8 mouse cellular contexts compared by ENCODE assay signal in the genomic region with DNA sequence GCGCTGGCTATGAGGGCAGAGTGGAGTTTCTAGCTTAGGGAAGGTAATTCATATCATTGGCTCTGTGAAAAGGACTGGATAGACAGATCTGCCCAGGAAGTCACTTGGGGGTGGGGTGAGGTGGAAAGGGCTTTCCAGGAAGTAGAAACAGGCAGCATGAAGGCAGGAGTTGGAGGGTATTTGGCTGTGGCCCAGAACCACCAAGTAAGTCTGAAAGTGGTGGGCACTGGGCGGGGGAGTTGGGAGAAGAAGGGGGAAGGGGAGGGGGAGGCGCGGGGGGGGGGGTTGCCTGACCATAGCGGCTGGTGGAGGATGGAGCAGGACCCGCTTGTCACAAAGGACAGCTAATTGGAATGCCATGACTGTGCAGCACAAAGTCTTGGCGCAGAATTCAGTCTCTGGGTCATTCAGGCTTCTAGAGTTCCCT. TPM values are rescaled to one million over a fixed set of nuclear protein-coding genes. Genes with fewer than 3 reads are reported as not detected.
DNase-seq lines count a peak whose midpoint lies in the region; ATAC-seq and TF ChIP-seq lines count a peak whose summit lies in the region.

No protein-coding gene starts in this region.

- H3K4me1 ChIP-seq in ES-Bruce4 (ENCODE audit: control insufficient read depth, insufficient read depth, low read length), result peaks cover 2% of the 10 kb centered on the region
- H3K4me1 ChIP-seq in forebrain, embryonic 13.5 days, result peaks cover 17% of the 10 kb centered on the region; the same call in 1 of the 2 replicates

- peak overlapping the region; percentile 79 for H3K4me3 ChIP-seq in ES-Bruce4 (ENCODE audit: low read depth, low read length)
- H3K4me3 ChIP-seq in forebrain, embryonic 13.5 days, result peak overlapping the region; percentile 48
- H3K4me3 ChIP-seq in macrophage (ENCODE audit: inconsistent target), result peak overlapping the region; percentile 96

- no peaks in the 10 kb centered on the region for H3K9me3 ChIP-seq in ES-Bruce4 (replicated peaks; ENCODE audit: control insufficient read depth, insufficient read depth, low read length, poor library complexity, severe bottlenecking)
- H3K9me3 ChIP-seq in forebrain, embryonic 13.5 days (replicated peaks), result no peaks in the 10 kb centered on the region

- H3K4me2 ChIP-seq in forebrain, embryonic 13.5 days, result peak overlapping the region; percentile 78

- TF ChIP-seq POLR2A in ES-Bruce4 (IDR thresholded peaks at IDR 0.05; ENCODE audit: insufficient read depth, low read length), result no peak

- peaks cover 49% of the 10 kb centered on the region for H3K79me2 ChIP-seq in macrophage (ENCODE audit: inconsistent target)

- no peaks in the 10 kb centered on the region for H3K36me3 ChIP-seq in ES-Bruce4 (ENCODE audit: control insufficient read depth, insufficient read depth, low read length, poor library complexity, severe bottlenecking)
- 0 out of 2 replicates have a peak, but pooled peaks cover 3% of the 10 kb centered on the region for H3K36me3 ChIP-seq in forebrain, embryonic 13.5 days (ENCODE audit: poor library complexity, severe bottlenecking)
- peaks cover 62% of the 10 kb centered on the region for H3K36me3 ChIP-seq in macrophage (ENCODE audit: inconsistent target)

- no peak for TF ChIP-seq CTCF in ES-Bruce4 (IDR thresholded peaks at IDR 0.05; ENCODE audit: low read depth, low read length)

- H3K27ac ChIP-seq in ES-Bruce4 (ENCODE audit: insufficient read depth, low read length) (no peak overlapping the region), macrophage (peak overlapping the region; percentile 94)
- H3K27ac ChIP-seq in forebrain, embryonic 13.5 days, result no peak overlapping the region

- DNase-seq in adrenal gland, postnatal 14 days, result peak; percentile 44
- no peak for DNase-seq in adrenal gland, adult (ENCODE audit: inconsistent age in 2 of 2, low spot score in 1 of 2)
- DNase-seq in kidney, postnatal 10 days, result peak; percentile 51
- DNase-seq in thymus, postnatal 14 days, result peak; percentile 37
- DNase-seq in left cerebral cortex, adult 8-10 months (ENCODE audit: low spot score in 2 of 2), result no peak

- H3K27me3 ChIP-seq in ES-Bruce4 (ENCODE audit: control insufficient read depth, insufficient read depth, low read length, poor library complexity, severe bottlenecking), result no peaks in the 10 kb centered on the region
- no peaks in the 10 kb centered on the region for H3K27me3 ChIP-seq in forebrain, embryonic 13.5 days

- ATAC-seq in forebrain, embryonic 13.5 days, result peak; percentile 82

- WGBS in forebrain, embryonic 13.5 days, result 16% methylated on average over 5 of the region's 7 CpGs
- 2% methylated on average over 7 of the region's 7 CpGs for WGBS in macrophage (ENCODE audit: missing documents)

- H3K9ac ChIP-seq in ES-Bruce4 (ENCODE audit: low read depth, poor library complexity, severe bottlenecking), result peak overlapping the region; percentile 79
- H3K9ac ChIP-seq in forebrain, embryonic 13.5 days, result peak overlapping the region; percentile 70

- TF ChIP-seq EP300 in ES-Bruce4 (IDR thresholded peaks at IDR 0.05; ENCODE audit: insufficient read depth, low read depth, low read length), result no peak

RNA-seq across cellular contexts. Expression of a gene that starts 0.5 kb away (rescaled TPM):
- total RNA-seq in adrenal gland, postnatal 14 days (2021), result 20.6 and 23.3 TPM in 2 replicates
- polyA plus RNA-seq in ES-Bruce4 (2011; ENCODE audit: insufficient read depth, insufficient read length, low read depth, missing spikeins) (21.0 and 22.4 TPM in 2 replicates), macrophage (2018) (65.5 to 81.5 TPM (median 75.6 TPM) in 3 replicates)
- 5.2 and 5.5 TPM in 2 replicates for polyA plus RNA-seq in forebrain, embryonic 13.5 days (2015; fragmentation: Nextera tagmentation; extraction: Ambion mirVana)
- 1,000 to 10,000 TPM in 1 of 26 experiments, 100 to 1,000 TPM in 25; 180 to 1,110 (median 525) TPM for total RNA-seq in macrophage (2018; cell fraction: chromatin; rRNA removed)
- total RNA-seq in macrophage (2018; cell fraction: cytosol; rRNA removed), result 100 to 1,000 TPM in 14 of 26 experiments, 10 to 100 TPM in 12; 57.5 to 153 (median 105) TPM
- total RNA-seq in macrophage (2018; cell fraction: nucleus; rRNA removed), result 100 to 1,000 TPM; 139 to 794 (median 285) TPM
- 10 to 100 TPM in 1 of 4 experiments, 1 to 10 TPM in 3; 5.8 to 13.6 (median 8.0) TPM for total RNA-seq in left cerebral cortex, adult 8-10 months (2022)

RNA-seq across cellular contexts. Expression of a gene that starts 24.9 kb away (rescaled TPM):
- not detected in 2 replicates for total RNA-seq in adrenal gland, postnatal 14 days (2021)
- polyA plus RNA-seq in ES-Bruce4 (2011; ENCODE audit: insufficient read depth, insufficient read length, low read depth, missing spikeins), result 6.8 and 7.8 TPM in 2 replicates
- 0.14 TPM in 1 of 2 replicates, not detected in the other for polyA plus RNA-seq in forebrain, embryonic 13.5 days (2015; fragmentation: Nextera tagmentation; extraction: Ambion mirVana)
- total RNA-seq in macrophage (2018; cell fraction: chromatin; rRNA removed), result not detected
- not detected for total RNA-seq in macrophage (2018; cell fraction: cytosol; rRNA removed)
- total RNA-seq in macrophage (2018; cell fraction: nucleus; rRNA removed), result not detected
- polyA plus RNA-seq in macrophage (2018), result not detected in 3 replicates
- total RNA-seq in left cerebral cortex, adult 8-10 months (2022), result under 1 TPM in 2 of 4 experiments, not detected in 2; 0.46 to 0.68 TPM

RNA-seq across cellular contexts. Expression of a gene that starts 34.4 kb away (rescaled TPM):
- 30.7 and 37.6 TPM in 2 replicates for total RNA-seq in adrenal gland, postnatal 14 days (2021)
- polyA plus RNA-seq in ES-Bruce4 (2011; ENCODE audit: insufficient read depth, insufficient read length, low read depth, missing spikeins), result 100 and 101 TPM in 2 replicates
- polyA plus RNA-seq in forebrain, embryonic 13.5 days (2015; fragmentation: Nextera tagmentation; extraction: Ambion mirVana), result 114 and 133 TPM in 2 replicates
- total RNA-seq in macrophage (2018; cell fraction: chromatin; rRNA removed), result 10 to 100 TPM in 1 of 26 experiments, 1 to 10 TPM in 21, not detected in 4; 1.3 to 11.0 (median 4.7) TPM
- total RNA-seq in macrophage (2018; cell fraction: cytosol; rRNA removed), result 10 to 100 TPM; 23.3 to 54.8 (median 41.6) TPM
- 10 to 100 TPM in 8 of 26 experiments, 1 to 10 TPM in 16, not detected in 2; 2.4 to 18.9 (median 8.0) TPM for total RNA-seq in macrophage (2018; cell fraction: nucleus; rRNA removed)
- 39.4 to 58.3 TPM (median 45.7 TPM) in 3 replicates for polyA plus RNA-seq in macrophage (2018)
- total RNA-seq in left cerebral cortex, adult 8-10 months (2022), result 10 to 100 TPM; 24.4 to 31.5 (median 28.3) TPM

RNA-seq across cellular contexts. Expression of a gene that starts 46.5 kb away (rescaled TPM):
- 30.1 and 33.2 TPM in 2 replicates for total RNA-seq in adrenal gland, postnatal 14 days (2021)
- 38.5 and 38.7 TPM in 2 replicates for polyA plus RNA-seq in ES-Bruce4 (2011; ENCODE audit: insufficient read depth, insufficient read length, low read depth, missing spikeins)
- polyA plus RNA-seq in forebrain, embryonic 13.5 days (2015; fragmentation: Nextera tagmentation; extraction: Ambion mirVana), result 43.4 and 54.4 TPM in 2 replicates
- 10 to 100 TPM in 20 of 26 experiments, 1 to 10 TPM in 6; 1.7 to 46.8 (median 14.1) TPM for total RNA-seq in macrophage (2018; cell fraction: chromatin; rRNA removed)
- 10 to 100 TPM; 11.5 to 29.2 (median 17.7) TPM for total RNA-seq in macrophage (2018; cell fraction: cytosol; rRNA removed)
- total RNA-seq in macrophage (2018; cell fraction: nucleus; rRNA removed), result 10 to 100 TPM in 13 of 26 experiments, 1 to 10 TPM in 13; 5.2 to 24.6 (median 10.1) TPM
- polyA plus RNA-seq in macrophage (2018), result 24.8 to 51.5 TPM (median 31.8 TPM) in 3 replicates
- 10 to 100 TPM; 30.0 to 41.6 (median 38.7) TPM for total RNA-seq in left cerebral cortex, adult 8-10 months (2022)

RNA-seq across cellular contexts. Expression of a gene that starts 46.7 kb away (rescaled TPM):
- total RNA-seq in adrenal gland, postnatal 14 days (2021), result 29.8 and 31.5 TPM in 2 replicates
- polyA plus RNA-seq in ES-Bruce4 (2011; ENCODE audit: insufficient read depth, insufficient read length, low read depth, missing spikeins) (28.4 and 29.4 TPM in 2 replicates), macrophage (2018) (23.6 to 28.1 TPM (median 25.0 TPM) in 3 replicates)
- polyA plus RNA-seq in forebrain, embryonic 13.5 days (2015; fragmentation: Nextera tagmentation; extraction: Ambion mirVana), result 14.8 and 18.0 TPM in 2 replicates
- 10 to 100 TPM in 22 of 26 experiments, 1 to 10 TPM in 4; 8.4 to 71.8 (median 37.3) TPM for total RNA-seq in macrophage (2018; cell fraction: chromatin; rRNA removed)
- 10 to 100 TPM; 16.7 to 33.1 (median 26.1) TPM for total RNA-seq in macrophage (2018; cell fraction: cytosol; rRNA removed)
- 10 to 100 TPM; 11.6 to 41.5 (median 29.3) TPM for total RNA-seq in macrophage (2018; cell fraction: nucleus; rRNA removed)
- 10 to 100 TPM; 47.8 to 56.1 (median 53.1) TPM for total RNA-seq in left cerebral cortex, adult 8-10 months (2022)

Comparison
In these comparisons a context has a peak if more than half of its experiments do, and no peak if none do; other contexts are left out.
1. DNase-seq: peak in adrenal gland, postnatal 14 days (single experiment), kidney, postnatal 10 days (single experiment) and thymus, postnatal 14 days (single experiment); none in adrenal gland, adult (0 of 2) and left cerebral cortex, adult 8-10 months (0 of 2).
2. Peak in every context shown above with its lines, with median percentiles within 50 percentile points of each other: H3K4me3 ChIP-seq.